Mouse (Mus musculus): ENCODE measurements around the gene Nckap5. TPM values are rescaled to one million over a fixed set of nuclear protein-coding genes. Genes with fewer than 3 reads are reported as not detected.

Nckap5 gene
- total RNA-seq, 2 experiments from 2014 or later = not detected

GRCm38 (mm10) chr1:126719733-126720348 is 110.8 kb downstream of the Nckap5 start:
- ATAC-seq (ENCODE audit: poor library complexity, severe bottlenecking) = no peak

- ATAC-seq (ENCODE audit: poor library complexity, severe bottlenecking) = no peak
Observed at GRCm38 (mm10) chr1:126706611-126707010, 124.0 kb downstream of the Nckap5 start.

DNA sequence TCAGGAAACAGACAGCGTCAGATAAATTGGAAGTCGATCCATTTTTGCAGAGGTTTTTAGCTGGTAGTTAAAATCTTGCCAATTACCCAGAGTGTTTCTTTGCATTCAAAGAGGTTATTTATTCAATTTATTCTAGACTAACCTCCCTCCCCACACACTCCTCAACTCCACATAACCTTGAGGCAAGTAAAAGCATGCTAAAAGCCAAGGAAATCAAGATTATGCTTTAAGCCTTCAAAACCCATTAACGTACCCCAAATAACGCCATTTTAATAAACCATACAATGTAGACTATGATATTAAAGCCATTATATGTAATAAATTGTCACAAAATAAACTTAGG is 129.7 kb downstream of the Nckap5 start:
- no peak for ATAC-seq (ENCODE audit: poor library complexity, severe bottlenecking)

GRCm38 (mm10) chr1:126700063-126700977 is 130.3 kb downstream of the Nckap5 start:
- no peak for ATAC-seq (ENCODE audit: poor library complexity, severe bottlenecking)

- ATAC-seq (ENCODE audit: poor library complexity, severe bottlenecking) = no peak
Observed at GRCm38 (mm10) chr1:126693585-126693984, 137.0 kb downstream of the Nckap5 start.

- no peak for ATAC-seq (ENCODE audit: poor library complexity, severe bottlenecking)
Observed at GRCm38 (mm10) chr1:126688593-126688992, 142.0 kb downstream of the Nckap5 start.

DNA sequence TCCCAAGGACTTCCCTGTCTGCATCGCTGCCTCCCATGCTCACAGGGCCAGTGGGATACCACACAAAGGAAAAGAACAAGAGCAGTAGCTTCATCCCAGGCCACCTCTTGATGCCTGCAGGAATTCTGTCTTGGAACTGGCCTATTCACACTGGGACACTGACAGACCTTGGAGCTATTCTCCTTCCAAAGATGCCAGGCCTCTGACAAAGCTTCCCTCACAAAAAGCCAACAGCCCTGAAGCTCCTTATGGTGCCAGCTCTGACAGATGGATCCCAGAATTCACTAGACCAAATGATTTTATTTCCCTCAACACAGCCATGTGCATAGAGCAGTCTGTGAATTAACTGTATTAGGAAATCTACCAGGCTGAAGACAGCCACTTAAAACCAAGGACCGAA is 143.9 kb downstream of the Nckap5 start:
- ATAC-seq (ENCODE audit: poor library complexity, severe bottlenecking) = no peak

DNA sequence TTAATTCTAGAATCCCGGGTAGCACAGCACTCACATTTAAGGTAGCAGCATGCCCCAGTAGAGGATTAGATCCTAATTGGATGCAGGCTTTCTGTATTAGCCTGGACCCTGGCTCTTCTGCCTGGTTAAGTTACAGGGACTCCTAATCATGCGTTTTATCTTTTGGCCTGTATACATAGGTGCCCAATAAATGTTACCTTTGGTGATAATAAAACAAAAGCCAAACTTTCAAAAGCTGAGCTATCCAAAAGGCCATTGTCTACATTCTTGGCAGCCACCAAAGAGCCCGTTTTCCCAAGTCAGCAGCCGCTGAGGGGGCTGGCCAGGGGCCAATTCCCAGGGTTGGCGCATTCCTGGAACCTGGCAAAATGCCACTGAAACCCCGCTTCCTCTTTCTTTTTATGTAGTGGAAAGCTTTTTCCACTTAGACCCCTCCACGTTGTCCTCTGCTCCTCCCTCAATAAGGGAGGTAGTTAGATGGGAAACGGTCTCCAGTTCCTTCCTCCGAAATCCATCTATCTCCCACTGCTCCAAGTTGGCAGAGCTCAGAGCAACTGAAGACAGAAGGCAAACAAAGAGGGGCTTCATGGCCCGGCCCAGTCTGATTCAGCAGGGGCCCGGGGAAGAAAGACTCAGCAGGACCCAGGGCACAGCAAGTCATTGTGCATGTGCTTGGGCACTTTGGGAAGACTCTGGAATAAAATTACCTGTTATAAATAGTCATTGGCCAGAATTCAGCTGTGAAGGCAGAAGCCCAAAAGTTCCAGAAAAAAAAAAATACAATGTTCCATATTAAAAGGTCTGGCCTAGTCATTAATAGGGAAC is 146.8 kb downstream of the Nckap5 start:
- no peak for ATAC-seq (ENCODE audit: poor library complexity, severe bottlenecking)

DNA sequence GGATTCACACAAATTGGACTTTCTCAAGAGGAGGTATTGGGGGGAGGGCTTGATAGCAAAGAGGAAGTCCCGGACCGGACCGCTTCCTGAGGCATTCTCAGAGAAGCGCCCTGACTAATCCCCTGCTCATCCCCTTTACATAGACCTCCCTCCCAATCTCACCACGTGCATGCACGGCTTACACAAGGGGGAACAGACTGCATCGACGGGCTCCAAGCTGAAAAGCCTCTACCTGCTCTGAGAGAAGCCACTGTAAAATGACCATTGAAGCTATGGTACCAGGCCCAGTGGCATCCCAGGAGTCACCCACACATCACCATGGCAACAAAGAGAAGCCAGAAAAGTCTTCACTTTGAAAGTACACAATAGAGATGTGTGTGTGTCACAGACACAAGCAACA is 148.8 kb downstream of the Nckap5 start:
- no peak for ATAC-seq (ENCODE audit: poor library complexity, severe bottlenecking)

GRCm38 (mm10) chr1:126679348-126679747 is 151.3 kb downstream of the Nckap5 start:
- no peak for ATAC-seq (ENCODE audit: poor library complexity, severe bottlenecking)

DNA sequence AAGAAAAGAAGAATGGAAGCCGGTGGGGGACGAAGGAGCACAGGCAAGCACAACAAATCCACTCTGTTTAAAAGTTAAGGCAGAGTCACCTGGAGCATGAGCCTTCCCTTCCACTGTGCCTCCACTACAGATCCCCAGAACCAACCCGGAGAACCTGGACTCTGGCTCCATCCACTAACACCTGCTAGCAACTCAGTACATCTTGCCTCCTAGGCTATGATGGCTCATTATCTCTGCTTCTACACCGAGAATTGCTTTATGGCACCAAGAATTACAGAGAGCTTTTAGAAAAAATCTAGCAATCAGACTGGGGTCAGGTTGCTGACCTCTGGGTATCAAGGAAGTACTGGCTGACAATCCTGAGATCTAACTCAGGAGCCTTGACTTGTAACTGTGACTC is 153.3 kb downstream of the Nckap5 start:
- no peak for ATAC-seq (ENCODE audit: poor library complexity, severe bottlenecking)

DNA sequence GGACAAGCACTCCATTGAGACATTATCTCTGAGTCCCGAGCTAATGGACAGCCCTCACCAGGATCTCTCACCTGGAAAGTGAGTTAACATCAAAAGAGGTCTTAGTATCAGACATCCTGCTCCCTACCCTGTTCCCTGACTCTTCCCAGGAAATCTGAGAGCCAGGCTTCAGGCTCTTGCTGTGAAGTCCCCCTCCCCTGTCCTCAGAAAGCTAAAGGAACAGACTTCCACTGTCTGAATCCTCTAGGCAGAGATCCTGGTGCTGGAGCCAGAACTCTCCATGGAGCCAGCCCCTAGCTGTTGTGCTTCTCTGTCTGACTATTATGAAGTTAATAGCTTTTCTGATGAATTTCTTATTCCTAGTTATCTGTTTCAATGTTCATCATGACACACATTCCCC is 153.8 kb downstream of the Nckap5 start:
- no peak for ATAC-seq (ENCODE audit: poor library complexity, severe bottlenecking)

DNA sequence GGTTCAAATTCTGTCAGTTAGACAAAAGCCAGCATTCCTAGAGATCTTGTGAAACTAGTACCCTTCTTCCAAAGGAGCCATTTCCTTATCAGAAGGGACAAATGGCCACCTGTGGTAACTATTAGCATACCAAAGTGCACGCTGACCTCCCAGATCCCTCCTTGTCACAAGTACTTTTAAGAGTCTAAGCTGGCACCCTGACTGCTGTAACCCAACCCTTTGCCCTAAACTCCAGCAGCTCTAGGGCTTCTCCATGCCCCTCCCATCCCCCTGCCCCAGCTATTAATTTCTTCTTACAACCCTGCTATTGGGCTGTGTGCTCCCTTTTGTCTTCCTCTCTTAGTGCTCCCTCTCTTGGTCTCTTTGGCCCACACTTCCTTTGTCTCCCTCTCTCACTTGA is 155.5 kb downstream of the Nckap5 start:
- no peak for ATAC-seq (ENCODE audit: poor library complexity, severe bottlenecking)

DNA sequence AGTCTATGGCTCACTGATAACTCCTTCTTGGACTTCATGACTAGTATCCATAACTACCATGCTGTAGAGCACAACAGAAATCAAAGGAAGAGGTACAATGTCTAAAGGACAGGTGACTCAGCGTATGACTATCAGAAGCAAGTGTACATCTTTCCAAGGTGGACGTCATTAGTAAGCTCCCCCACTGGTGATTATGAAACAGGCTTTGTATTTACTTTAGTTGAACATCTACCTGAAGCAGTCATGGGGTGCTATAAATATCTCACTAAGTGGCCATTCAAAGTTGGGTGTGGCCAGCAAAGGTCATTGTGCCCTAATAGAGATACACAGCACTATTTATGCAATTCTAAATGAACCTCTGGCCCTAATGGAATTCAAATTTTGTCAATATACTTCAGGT is 157.4 kb downstream of the Nckap5 start:
- ATAC-seq (ENCODE audit: poor library complexity, severe bottlenecking) = no peak

DNA sequence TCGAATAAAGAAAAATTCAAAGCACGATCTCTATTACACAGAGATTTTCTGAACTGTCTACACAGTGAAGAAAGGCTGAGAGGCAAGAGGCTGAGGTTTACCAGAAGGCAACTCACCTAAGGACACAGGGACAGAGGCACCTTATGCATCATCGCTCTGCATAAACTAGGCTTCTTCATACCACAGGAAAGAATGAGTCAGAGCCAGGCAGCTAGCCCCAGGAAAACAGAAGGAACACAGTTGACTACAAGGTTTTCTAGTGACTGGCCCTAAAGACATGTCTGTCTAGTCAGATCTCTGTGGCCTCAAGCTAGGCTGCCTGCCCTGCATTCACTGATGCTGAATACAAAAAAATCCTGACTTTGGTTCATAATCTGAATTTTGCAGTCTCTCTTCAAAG is 160.1 kb downstream of the Nckap5 start:
- no peak for ATAC-seq (ENCODE audit: poor library complexity, severe bottlenecking)

DNA sequence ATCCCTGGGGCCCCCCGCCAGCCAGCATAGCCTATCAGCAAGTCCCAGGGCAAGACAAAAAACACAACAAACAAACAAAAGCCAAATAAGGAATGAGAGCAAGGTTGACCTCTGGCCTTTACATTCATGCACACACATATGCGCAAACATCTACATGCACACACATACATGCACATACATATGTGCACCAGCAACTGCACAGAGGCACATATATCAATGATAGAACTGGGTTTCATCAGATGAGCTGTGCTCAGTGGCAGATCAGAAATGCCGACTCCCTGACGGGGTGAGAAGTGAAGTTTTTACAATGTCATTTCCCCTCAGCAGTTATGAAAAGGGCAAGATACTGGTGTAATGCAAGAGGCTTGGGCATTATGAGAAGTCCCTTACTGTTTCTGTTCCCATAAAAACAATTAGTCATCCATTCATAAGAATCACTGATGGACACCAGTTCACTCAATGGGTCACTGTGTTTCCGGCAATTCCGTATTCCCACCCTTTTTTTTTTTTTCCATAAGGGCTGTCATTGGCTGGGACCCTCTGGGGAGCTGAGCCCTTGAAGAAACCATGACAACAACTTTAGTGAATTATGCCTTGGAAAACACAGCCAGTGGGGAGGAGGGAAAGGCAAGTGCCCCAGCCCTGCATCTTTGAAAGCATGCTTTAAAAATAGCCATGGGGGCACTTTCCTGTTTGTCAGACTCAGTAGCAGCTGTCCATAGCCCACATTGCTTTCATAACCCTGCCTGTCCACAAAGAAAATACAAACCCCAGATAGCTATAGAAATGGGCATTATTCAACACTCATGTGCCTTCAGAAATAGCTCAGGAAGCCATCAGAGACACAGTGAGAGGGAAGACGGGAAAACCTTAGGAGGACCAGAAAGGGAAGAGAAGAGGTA is 170.2 kb downstream of the Nckap5 start:
- no peak for ATAC-seq (ENCODE audit: poor library complexity, severe bottlenecking)

DNA sequence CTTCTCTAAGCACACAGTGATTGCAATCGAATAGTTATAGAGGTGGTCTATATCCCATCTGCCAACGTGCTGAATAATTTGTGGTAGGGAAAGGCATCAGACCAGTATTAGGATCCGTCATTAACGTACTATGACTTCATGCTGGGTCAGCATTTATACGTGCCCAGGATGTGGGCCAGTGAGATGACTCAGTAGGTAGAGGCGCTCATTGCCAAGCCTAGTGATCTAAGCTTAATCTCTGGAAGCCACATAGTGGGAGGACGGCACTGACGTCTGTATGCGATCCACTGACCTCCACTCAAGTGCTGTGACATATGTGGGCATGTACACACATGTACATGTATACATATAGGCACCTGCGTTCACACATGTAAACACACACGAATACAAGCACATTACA is 171.9 kb downstream of the Nckap5 start:
- ATAC-seq (ENCODE audit: poor library complexity, severe bottlenecking) = no peak

GRCm38 (mm10) chr1:126656246-126656645 is 174.4 kb downstream of the Nckap5 start:
- no peak for ATAC-seq (ENCODE audit: poor library complexity, severe bottlenecking)

DNA sequence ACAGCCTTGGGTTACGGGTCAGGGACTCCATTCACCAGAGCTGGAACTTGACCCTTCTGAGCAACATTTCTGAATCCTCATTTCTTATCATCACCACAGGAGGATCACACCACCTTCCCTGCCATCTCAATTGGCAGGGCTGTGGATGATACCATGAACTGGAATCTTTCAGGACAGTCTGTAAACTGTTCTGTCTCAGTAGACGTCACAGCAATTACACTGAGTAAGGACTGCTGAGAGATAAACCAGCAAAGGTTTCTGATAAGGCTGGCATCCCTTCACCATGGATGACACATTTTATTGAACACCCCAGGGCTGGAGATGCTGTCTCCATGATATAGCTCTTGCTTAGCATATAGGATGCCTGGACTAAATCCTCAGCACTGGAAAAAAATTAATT is 178.5 kb downstream of the Nckap5 start:
- no peak for ATAC-seq (ENCODE audit: poor library complexity, severe bottlenecking)

DNA sequence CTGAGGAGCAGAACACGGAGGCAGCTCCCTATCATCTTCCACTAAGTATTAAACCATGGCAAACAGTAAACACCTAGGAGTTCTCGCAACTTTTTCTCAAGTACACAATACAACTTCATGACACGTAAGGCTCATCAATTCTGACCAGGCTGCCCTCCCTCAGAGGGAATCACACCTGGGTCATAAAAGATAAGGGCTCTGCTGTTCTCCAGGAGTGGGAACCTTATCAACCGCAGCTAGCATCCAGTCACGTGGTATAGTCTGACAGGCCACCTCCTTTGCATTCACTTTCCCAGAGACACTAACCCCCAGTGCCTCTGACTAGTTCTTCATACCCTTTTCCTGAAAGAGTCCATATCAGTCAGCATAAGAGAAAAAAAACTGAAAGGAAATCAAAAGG is 179.8 kb downstream of the Nckap5 start:
- no peak for ATAC-seq (ENCODE audit: poor library complexity, severe bottlenecking)

DNA sequence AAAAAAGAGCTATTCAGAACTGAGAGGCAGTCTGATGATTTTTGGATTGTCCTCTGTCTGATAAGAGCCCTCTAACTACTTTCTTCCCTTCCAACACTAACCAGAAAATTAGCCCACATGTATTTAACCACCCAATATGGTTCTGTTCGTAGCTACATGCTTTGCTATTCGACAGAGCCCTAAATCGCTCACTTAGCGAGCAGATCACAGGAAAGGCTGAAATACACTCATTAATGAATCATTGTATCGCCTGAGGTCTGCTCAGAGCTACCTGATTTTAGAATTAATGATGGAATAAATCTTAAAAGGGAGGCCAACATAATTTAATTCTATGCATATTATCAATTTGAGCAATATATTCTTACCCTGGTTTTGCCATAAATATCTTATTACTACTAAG is 187.8 kb downstream of the Nckap5 start:
- no peak for ATAC-seq (ENCODE audit: poor library complexity, severe bottlenecking)

Data from megakaryocyte, adult 5-6 weeks (primary cell).